Mouse (Mus musculus): ENCODE results near the gene Efcab3.

Gene Efcab3

GRCm38 (mm10) chr11:105149353-105149752, 86.0 kb downstream of the Efcab3 start:
- DNase-seq = no peak

GRCm38 (mm10) chr11:105149766-105150165, 86.4 kb downstream of the Efcab3 start:
- DNase-seq = no peak

- DNase-seq = no peak
Observed at GRCm38 (mm10) chr11:105150691-105151090, 87.3 kb downstream of the Efcab3 start.

DNA sequence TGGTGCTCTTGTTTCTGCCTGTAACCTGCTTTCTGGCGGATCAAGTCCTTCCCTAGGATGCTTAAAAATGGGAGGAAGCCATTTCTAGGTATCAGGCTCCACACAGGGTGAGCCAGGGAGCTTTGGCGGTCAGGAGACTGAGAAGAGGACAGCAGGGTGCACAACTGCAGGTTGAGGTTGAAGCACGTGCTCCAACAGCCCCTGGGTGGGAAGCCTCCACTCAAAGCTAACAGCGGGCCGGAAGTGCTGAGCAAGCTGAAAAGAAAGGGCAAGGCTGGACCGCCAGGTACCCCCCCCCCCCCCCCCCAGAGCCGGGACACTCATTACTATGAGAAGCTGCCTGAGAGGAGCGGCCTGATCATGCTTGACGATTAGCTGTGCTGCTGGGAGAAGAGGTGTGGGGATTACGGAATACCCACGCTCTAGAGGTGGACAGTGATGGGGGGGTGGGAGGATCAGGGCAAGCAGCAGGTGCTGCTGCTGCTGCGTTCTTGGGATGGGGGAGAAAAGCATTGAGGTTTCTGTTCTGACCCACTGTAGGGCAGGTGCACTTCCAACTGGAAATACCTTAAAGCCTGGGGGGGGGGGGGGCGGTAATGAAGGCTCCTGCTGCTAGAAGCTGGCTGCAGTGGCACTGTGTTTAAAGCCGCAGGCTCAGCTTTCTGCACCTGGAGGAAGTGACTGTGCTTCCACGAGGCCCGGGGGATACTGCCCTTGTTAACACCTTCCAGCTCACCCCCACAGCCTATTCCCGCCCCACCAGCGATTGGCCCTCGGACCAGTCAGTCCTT, 88.0 kb downstream of the Efcab3 start:
- DNase-seq = no peak

DNA sequence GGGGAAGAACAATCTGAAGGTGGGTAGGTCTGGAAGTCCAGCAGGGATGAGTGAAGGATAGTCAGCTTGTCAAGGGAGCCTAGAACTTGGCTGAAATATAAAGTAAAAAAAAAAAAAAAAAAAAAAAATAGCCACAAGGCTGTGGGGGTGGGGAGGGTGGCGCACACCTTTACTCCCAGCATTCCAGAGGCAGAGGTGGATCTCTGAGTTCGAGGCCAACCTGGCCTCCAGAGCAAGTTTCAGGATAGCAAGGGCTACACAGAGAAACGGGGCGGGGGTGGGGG, 88.6 kb downstream of the Efcab3 start:
- DNase-seq = no peak

- no peak for DNase-seq
Observed at GRCm38 (mm10) chr11:105152357-105152899, 89.0 kb downstream of the Efcab3 start.

- DNase-seq = peak; percentile 80
Observed at GRCm38 (mm10) chr11:105153068-105153833, 89.9 kb downstream of the Efcab3 start.

DNA sequence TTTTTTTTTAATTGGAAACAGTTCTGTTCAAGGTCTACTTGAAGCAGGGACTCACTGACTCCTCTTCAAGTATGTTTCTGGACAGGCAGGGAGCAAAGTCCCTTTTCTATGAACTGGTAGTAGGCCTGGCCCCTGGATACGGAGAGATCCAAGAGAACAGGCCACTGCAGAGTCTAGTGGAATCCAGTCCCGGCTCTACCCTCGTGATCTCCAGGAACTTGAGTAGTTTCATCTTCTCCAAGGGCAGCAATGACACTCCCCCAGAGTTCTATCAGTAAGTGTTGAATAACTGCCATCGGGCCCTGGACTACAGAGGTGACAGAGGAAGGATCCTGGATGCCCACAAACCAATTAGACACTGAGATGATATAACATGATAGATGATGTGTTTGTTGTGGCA, 92.5 kb downstream of the Efcab3 start:
- peak; percentile 52 for DNase-seq

GRCm38 (mm10) chr11:105156748-105157267, 93.4 kb downstream of the Efcab3 start:
- no peak for DNase-seq

DNA sequence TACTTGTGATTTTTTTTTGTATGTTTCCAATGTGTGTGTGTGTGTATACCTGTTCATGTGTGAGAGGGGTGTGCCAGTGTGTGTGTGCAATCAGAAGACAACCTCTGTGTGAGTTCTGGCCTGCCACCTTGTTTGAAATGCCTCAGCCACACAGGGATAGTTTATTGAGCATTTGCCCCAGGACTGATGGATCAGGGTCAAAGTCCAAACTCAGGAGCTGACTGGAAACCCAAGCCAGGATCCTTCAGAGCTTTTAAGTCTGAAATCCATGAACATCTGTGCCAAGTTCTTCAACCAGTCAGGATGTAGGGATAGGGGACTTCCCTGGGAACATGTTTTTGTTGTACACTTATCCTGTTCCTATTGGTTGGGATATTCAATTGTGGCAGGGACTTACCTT, 94.7 kb downstream of the Efcab3 start:
- no peak for DNase-seq

- no peak for DNase-seq
Observed at GRCm38 (mm10) chr11:105159673-105160360, 96.4 kb downstream of the Efcab3 start.

GRCm38 (mm10) chr11:105161411-105161810, 98.0 kb downstream of the Efcab3 start:
- DNase-seq = no peak

GRCm38 (mm10) chr11:105164516-105165510, 101.4 kb downstream of the Efcab3 start:
- no peak for DNase-seq

- DNase-seq = no peak
Observed at GRCm38 (mm10) chr11:105166780-105167179, 103.4 kb downstream of the Efcab3 start.
